Mouse (Mus musculus) regulatory T cell (primary cell): ENCODE results near the gene Map10.

Experiments
- in situ Hi-C: fragments of 300-600 bp; cut with MboI, MseI; formaldehyde crosslinking; loops from one replicate; pipeline ENCODE4 v1.15.1; 2025; ENCODE audit warnings: high pct_unique_total_duplicates

The Map10 gene

GRCm38 (mm10) chr8:125670420-125670819 is 802 bp downstream of the Map10 start:
- in situ Hi-C loops = no loop called here

GRCm38 (mm10) chr8:125670906-125671305 is 1.3 kb downstream of the Map10 start:
- in situ Hi-C loops = no loop called here

- in situ Hi-C loops = no loop called here
These were observed 1.8 kb downstream of the Map10 start for GRCm38 (mm10) chr8:125671371-125671770.

GRCm38 (mm10) chr8:125675796-125676195 is 6.2 kb downstream of the Map10 start:
- in situ Hi-C loops = no loop called here

DNA sequence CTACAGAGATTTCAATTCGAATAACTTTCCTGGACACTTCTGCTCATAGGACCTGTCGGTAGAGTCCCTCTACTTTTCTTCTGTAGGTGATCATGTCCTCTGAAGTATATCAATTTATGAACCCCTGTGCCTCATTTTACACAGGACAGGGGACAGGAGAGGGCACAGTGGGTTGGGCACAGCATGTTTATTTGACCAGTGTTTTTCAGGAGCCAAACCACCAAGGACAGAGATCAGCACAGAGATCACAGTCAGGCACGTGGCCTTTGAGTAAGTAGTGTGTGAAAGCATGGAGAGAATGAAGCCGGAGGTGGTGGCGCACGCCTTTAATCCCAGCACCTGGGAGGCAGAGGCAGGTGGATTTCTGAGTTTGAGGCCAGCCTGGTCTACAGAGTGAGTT is 7.9 kb downstream of the Map10 start:
- in situ Hi-C loops = no loop called here

DNA sequence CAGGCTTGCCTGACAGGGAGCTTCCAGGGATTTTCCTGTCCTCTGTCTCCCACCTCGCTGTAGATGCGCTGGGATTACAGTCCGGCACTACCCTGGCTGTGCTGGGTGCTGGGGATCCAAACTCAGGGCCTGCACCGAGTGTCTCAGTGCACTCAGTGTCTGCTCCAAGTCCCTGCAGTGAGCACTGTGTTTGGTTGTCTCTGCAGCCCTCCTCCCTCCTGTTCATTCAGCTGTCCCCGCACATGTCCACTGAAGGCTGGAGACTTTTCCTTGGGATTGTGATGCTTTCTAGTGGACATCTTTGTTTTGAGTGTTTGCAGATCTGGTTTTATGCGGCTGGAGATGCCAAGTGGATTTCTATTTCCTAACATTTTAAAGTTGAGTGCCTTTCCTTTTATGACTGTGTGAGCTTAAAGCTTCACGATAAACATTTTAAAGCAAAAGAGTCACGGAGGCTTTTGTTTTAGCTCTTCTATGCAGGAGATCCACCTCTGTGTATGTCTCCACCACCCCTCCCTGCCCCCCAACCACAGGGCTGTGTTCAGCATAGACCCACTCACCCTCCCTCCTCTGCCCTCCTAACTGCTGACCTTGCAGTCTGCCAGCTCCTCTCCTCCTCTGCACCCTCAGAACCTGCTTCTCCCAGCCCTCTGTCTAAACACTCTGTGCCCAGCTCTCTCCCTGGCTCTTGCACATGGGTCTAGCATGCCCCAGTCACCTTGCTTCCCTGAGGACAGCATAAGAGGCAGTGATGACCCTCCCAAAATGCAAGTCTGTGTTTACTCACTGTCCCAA is 9.4 kb downstream of the Map10 start:
- in situ Hi-C loops = no loop called here

DNA sequence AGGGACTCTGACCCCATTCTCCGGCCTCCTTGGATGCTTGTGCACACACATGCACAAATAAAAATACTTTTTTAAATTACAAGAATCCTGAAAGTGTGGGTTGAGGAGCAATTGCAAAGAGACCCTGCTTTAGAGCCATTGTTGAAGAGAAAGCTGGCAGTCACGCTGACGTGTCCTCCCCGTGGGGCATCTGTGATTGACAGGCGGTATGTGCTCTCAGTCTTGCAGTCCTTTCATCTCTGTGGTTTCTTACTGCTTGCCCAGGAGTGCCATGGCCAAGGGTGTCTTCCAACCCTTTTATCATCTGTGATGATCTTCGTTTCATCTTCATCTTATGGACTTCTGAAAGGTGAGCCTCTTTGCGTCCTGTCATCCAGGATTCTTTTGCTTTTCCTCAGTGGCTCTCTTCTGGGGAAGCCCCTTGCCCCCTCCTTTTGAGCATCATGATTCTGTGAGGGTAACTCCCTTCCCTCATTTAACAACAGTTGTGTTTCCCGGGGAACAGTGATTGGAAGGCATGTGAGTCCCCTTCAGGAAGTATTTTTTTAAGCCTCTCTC is 11.3 kb downstream of the Map10 start:
- in situ Hi-C loops = no loop called here

GRCm38 (mm10) chr8:125685216-125685760 is 15.7 kb downstream of the Map10 start:
- in situ Hi-C loops = no loop called here

DNA sequence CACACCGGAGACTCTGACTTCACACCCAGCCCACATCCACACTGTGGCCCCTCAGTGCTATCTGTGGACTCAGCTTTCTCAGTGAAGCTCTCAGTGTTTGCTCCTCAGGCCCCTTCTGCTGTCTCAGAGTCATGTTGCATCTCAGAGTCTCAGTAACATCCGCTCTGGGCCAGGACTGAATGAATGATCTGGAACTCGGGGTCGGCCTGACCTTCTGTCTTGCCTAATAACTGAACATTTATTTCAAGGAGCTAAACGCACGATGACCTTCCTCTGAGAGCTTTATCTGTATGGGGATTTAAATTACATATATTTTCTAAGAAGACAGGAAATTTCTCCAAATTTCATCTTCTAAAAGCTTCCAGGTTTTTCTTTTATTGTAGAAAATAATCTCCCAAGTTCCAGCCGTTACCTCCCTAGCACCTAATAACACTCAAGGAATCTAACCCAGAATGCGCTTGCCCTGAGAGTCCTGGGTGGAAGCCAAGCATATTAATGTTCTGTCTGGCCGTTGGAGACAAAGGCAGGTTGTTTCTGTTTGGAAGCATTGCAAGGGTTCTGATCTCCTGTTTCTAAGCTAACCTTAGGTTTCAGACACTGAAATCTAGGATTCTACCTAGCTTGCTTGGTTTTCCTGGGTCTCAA is 16.7 kb downstream of the Map10 start:
- in situ Hi-C loops = no loop called here

GRCm38 (mm10) chr8:125690166-125690915 is 20.7 kb downstream of the Map10 start:
- in situ Hi-C loops = no loop called here

DNA sequence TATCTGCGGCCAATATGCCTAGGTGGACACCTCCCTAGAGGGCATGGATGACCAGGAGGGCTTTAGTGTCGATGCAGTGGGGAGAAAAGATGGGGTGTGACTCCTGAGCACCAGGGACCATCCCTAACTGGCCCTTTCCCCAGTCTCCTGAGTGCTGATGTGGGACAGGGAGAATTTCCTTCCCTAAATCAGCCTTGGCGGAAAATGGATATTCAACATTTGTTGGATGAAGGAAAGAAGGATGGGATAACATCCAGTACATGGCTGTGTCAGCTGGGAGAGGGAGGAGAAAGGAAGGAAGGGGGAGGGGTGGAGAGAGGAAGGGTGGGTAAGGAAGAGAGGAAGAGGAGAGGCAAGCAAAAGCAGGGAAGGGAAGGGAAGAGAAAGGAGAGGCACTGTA is 21.3 kb downstream of the Map10 start:
- in situ Hi-C loops = no loop called here

DNA sequence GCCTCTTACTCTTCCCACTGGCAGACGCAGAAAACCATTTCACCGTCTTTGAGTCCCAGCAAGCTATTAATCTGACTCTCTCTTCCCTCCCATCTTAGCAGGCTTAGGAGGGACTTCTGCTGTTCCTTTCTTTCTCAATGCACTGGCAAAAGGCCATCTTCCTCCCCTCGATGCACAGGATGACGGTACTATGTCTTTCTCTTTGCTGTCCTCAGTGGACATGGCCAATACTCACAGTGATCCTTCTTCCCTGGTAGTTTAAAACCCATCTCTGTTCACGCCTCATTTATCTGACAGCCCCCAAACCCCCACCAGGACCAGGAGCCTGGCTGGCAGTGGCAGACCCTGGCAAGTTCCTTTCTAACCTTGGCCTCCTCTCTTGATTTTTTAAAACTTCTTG is 22.8 kb downstream of the Map10 start:
- in situ Hi-C loops = no loop called here

- in situ Hi-C loops = no loop called here
These were observed 23.6 kb downstream of the Map10 start for GRCm38 (mm10) chr8:125693197-125693596.

- in situ Hi-C loops = no loop called here
These were observed 26.3 kb downstream of the Map10 start for GRCm38 (mm10) chr8:125695951-125696350.

GRCm38 (mm10) chr8:125699391-125700025 is 29.9 kb downstream of the Map10 start:
- in situ Hi-C loops = loop anchor here (5.0 kb wide), 1 partner anchor 57 kb away; no protein-coding TSS in a partner anchor

GRCm38 (mm10) chr8:125700407-125700806 is 30.8 kb downstream of the Map10 start:
- in situ Hi-C loops = loop anchor here (5.0 kb wide), 1 partner anchor 58 kb away; no protein-coding TSS in a partner anchor

- in situ Hi-C loops = loop anchor here (5.0 kb wide), 1 partner anchor 61 kb away; no protein-coding TSS in a partner anchor
These were observed 33.4 kb downstream of the Map10 start for GRCm38 (mm10) chr8:125702868-125703473.

DNA sequence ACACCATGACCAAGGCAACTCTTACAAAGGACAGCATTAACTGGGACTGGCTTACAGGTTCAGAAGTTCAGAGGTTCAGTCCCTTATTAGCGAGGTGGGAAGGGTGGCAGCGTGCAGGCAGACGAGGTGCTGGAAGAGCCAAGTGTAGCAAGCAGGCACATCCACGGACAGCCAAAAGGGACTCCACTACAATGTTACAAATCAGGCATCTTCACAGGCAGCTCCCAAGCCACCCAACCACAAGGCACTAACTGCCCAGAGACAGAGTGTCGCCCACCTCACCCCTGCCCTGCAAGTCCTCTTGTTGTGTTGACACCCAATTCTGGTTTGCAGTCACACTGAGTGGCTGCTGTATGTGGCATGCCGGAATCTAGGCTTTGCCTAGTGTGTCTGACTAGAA is 34.8 kb downstream of the Map10 start:
- in situ Hi-C loops = loop anchor here (5.0 kb wide), 1 partner anchor 62 kb away; no protein-coding TSS in a partner anchor

GRCm38 (mm10) chr8:125705816-125706215 is 36.2 kb downstream of the Map10 start:
- in situ Hi-C loops = no loop called here

DNA sequence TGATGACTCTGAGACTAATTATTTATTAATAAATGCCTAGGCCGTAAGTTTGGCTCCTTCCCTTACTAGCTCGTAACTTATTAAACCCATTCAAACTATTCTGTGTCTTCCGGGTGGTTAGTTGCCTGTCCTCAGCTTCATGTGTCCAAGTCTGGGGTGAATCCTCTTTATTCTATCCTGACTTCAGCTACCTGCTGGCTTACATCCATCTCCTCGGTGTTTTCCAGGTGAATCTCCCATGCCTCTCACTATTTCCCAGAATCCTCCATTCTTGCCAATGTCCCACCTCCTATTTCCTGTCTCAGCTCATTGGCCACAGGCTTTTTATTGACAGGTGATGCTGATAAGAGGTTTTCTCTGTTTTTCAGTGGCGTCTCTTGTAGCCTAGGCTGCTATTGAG is 39.6 kb downstream of the Map10 start:
- in situ Hi-C loops = no loop called here

DNA sequence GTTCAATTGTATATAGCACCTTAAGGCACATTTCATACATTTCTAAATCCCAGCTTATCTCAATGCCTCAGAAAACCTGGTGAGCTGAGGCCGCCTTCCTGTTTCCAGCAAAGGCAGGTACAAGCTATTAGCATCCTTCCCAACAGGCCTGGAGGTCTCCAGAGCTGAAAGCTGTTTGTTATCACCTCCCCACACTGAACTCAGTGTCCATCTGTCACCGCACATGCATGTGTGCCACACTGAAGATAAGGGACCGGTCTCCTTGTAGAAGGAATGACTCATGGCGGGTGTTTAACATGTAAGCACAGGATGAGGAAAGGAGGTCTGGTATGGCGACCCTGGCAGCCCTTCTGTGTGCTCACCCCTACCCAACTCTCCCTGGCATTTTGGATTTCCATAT is 41.9 kb downstream of the Map10 start:
- in situ Hi-C loops = no loop called here
